Mouse (Mus musculus) heart, embryonic 12.5 days (tissue): ENCODE data around the gene Rmnd5b. TPM values are rescaled to one million over a fixed set of nuclear protein-coding genes. Genes with fewer than 3 reads are reported as not detected.

Experiments
- ATAC-seq: fragments of 200-750 bp; cut with Nextera tagmentation; 2 replicates; pipeline ENCODE4 v1.8.0; 2017; ENCODE audit warnings: moderate TSS enrichment, moderate library complexity; ENCODE audit not compliant: insufficient number of reproducible peaks, low FRiP score
- H3K27ac ChIP-seq: fragments of 300-500 bp; sonication (generic); 2 replicates; pipeline ENCODE4 v1.5.1; 2016; ENCODE audit warnings: mild to moderate bottlenecking, moderate library complexity; ENCODE audit not compliant: poor library complexity, severe bottlenecking
- H3K27me3 ChIP-seq: fragments of 300-500 bp; sonication (generic); replicated peaks from 2 replicates; pipeline ENCODE4 v1.6.1; 2016; ENCODE audit warnings: mild to moderate bottlenecking, moderate library complexity
- H3K36me3 ChIP-seq: fragments of 300-500 bp; sonication (generic); 2 replicates; pipeline ENCODE4 v1.6.1; 2016; ENCODE audit warnings: mild to moderate bottlenecking, moderate library complexity
- H3K4me1 ChIP-seq: fragments of 300-500 bp; sonication (generic); replicated peaks from 2 replicates; pipeline ENCODE4 v1.6.1; 2016; ENCODE audit warnings: mild to moderate bottlenecking
- H3K4me2 ChIP-seq: fragments of 300-500 bp; sonication (generic); 2 replicates; pipeline ENCODE4 v1.6.1; 2016; ENCODE audit warnings: mild to moderate bottlenecking, moderate library complexity
- H3K4me3 ChIP-seq: fragments of 300-500 bp; sonication (generic); 2 replicates; pipeline ENCODE4 v1.5.1; 2016; ENCODE audit warnings: mild to moderate bottlenecking
- H3K9ac ChIP-seq: fragments of 300-500 bp; sonication (generic); 2 replicates; pipeline ENCODE4 v1.6.1; 2016; ENCODE audit warnings: mild to moderate bottlenecking, moderate library complexity
- H3K9me3 ChIP-seq: fragments of 300-500 bp; sonication (generic); replicated peaks from 2 replicates; pipeline ENCODE4 v1.6.1; 2016; ENCODE audit warnings: mild to moderate bottlenecking, moderate library complexity
- WGBS: fragments of 180-500 bp; shearing (Covaris S2); methylation state at CpG from one replicate; pipeline ENCODE4 v1.1.7; 2016; 5-methylcytosine and 5-hydroxymethylcytosine counted together
- polyA plus RNA-seq: library from polyadenylated mRNA; unstranded; fragments of >200 nt; fragmentation: Nextera tagmentation; extraction: Ambion mirVana; gene quantifications from 2 replicates; pipeline ENCODE4 v1.2.1, GENCODE M21; 2016

Gene Rmnd5b
- polyA plus RNA-seq, 1 experiment from 2014 or later = 28.5 TPM

DNA sequence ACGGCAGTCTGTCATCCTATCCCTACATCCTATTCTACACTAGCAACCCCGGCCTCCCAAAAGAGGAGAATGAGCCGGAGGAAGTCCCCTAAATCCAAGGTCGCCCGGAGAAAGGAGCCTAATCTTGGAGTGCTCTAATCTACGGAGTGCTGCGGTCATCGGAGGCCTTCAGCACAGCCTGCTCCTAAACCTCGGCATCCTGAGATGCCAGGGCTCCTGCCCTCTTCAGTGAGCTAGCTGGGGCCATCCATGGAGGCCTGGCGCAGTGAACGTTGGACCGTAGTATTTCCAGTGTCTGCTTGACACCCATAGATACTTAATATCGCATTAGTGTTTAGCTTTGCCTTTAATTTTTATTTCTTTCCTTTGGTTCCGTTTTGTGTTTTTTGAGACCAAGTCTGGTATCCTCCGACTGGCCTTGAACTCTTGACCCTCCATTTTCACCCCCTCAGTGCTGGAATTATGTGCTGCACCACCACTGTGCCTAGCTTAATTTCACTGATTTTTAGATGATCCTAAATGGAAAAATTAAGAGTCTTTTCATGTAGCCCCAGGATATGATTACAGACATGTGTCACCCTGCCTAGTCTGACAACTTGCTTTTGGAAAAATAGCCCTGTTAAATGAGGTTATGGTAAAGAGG, 28.5 kb downstream of the Rmnd5b start:
- Histone ChIP-seq H3K36me3 (peaks cover 33% of the 10 kb centered on the region), H3K4me3 (peak overlapping the region; percentile 97), H3K9me3 (no peaks in the 10 kb centered on the region), H3K27ac (peak overlapping the region; percentile 91), H3K27me3 (no peaks in the 10 kb centered on the region), H3K9ac (peak overlapping the region; percentile 88), H3K4me1 (peaks cover 33% of the 10 kb centered on the region), H3K4me2 (peak overlapping the region; percentile 91)
- ATAC-seq = peak; percentile 29
- 10% methylated on average over 15 of the region's 15 CpGs for WGBS

DNA sequence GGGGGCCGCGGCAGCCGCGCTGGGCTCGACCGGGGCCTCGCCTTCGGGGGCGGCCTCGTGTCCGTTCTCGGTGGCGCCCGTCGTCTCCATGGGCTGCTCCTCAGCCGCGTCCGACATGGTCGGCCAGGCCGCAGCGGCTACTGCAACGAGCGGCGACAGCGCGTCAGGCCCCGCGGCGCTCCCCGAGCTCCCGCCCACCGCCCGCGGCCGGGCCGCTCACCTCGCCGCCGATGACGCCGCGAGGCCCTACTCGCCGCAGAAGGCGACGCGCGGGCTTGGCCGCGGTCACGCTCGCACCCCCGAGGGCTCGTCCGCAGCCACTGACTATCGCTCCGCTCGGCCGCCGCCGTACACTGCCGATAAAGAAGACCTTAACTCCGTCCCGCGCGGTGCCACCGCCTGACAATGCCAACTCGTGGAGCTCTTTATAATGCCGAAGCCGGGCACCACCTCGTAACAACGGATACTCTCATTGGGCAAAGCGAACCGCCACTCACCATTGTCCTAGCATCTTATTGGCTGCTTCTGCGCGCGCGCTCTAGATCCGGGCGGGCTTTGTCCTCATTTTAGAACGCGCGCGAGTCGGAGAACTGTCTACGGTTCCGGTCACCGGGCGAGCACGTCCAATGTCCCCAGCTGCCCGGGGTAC, 29.1 kb downstream of the Rmnd5b start, which contains the start of gene Hnrnpab:
TSS of gene Hnrnpab (minus strand) at position 401 of the 649 bp plus-strand sequence.
- no peaks in the 10 kb centered on the region for H3K9me3 ChIP-seq
- peaks cover 39% of the 10 kb centered on the region for H3K36me3 ChIP-seq
- H3K4me3 ChIP-seq = peak within 1 kb of the TSS; percentile 97
- peaks cover 38% of the 10 kb centered on the region for H3K4me1 ChIP-seq
- H3K4me2 ChIP-seq = peak within 1 kb of the TSS; percentile 91
- WGBS = under 1% methylated on average over 91 of the region's 91 CpGs
- no peaks in the 10 kb centered on the region for H3K27me3 ChIP-seq
- peak; percentile 94 for ATAC-seq
- H3K9ac ChIP-seq = peak within 1 kb of the TSS; percentile 100
- peak within 1 kb of the TSS; percentile 94 for H3K27ac ChIP-seq

DNA sequence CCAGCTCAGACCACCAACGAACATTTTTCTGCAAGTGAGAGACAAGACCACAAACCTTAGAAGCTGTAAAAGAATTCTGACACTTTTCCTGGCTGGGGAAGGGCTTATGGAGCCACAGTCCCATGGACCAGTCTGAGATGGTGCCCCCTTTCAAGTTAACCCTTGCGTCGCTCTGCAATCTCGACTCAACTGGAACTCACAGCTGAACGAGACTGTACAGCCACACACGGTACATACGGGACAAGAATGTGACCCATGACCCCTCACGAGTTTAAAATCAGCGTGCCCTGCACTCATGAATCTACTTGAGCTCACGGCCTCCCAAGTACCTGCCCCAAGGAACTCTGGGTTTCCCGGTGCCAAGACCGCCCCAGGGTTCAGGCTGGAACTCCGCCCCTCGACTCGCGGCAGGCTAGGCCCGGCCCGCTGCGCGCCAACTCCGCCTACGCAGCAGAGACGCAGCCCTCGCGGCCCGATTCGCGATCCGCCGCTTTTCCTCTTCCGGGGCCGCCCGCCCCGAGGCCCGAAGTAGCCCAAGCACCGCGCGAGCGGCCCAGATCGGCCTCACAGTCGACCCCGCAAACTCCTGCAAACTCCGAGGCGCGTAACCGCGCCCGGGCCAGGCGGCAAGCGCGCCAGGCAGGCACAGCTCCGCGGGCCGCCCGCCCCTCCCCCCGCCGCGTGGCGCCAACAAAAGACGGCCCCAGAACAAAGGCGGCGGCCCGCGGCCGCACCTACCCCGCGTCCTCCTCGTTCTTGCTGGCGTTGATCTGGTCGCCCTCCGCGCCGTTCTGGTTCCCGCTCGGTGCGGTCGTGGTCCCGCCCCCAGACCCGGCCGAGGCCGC, 29.9 kb downstream of the Rmnd5b start:
- under 1% methylated on average over 81 of the region's 81 CpGs for WGBS
- peak; percentile 85 for ATAC-seq
- no peaks in the 10 kb centered on the region for H3K9me3 ChIP-seq
- peak overlapping the region; percentile 94 for H3K27ac ChIP-seq
- peaks cover 41% of the 10 kb centered on the region for H3K4me1 ChIP-seq
- peak overlapping the region; percentile 91 for H3K4me2 ChIP-seq
- peaks cover 46% of the 10 kb centered on the region for H3K36me3 ChIP-seq
- no peaks in the 10 kb centered on the region for H3K27me3 ChIP-seq
- peak overlapping the region; percentile 97 for H3K4me3 ChIP-seq
- peak overlapping the region; percentile 100 for H3K9ac ChIP-seq

DNA sequence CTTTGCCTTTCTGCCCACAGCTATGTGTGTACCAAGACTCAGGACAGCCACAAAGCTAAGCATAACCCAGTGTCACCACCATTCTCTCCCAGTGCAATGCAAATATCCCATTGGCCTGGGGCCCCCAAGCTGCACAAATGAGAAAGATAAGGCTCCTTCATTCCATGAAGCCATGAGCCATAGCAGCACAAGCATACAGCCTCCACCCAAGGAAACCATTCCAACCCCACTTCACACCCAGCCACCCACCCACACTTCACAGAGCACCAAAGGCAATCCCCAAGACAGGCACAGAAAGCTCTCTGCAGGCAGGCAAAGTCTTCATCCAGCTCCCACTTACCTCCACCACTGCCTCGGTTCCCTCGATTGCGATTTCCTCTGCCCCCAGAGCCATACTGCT, 33.4 kb downstream of the Rmnd5b start:
- H3K27me3 ChIP-seq = no peaks in the 10 kb centered on the region
- H3K36me3 ChIP-seq = peaks cover 82% of the 10 kb centered on the region
- H3K4me2 ChIP-seq = no peak overlapping the region
- H3K27ac ChIP-seq = no peak overlapping the region
- no peak overlapping the region for H3K4me3 ChIP-seq
- H3K9me3 ChIP-seq = no peaks in the 10 kb centered on the region
- no peak overlapping the region for H3K9ac ChIP-seq
- WGBS = 93% methylated on average over 3 of the region's 3 CpGs
- peaks cover 37% of the 10 kb centered on the region for H3K4me1 ChIP-seq
- no peak for ATAC-seq

- Histone ChIP-seq H3K27me3 (no peaks in the 10 kb centered on the region), H3K27ac (no peak overlapping the region), H3K9me3 (no peaks in the 10 kb centered on the region), H3K4me2 (no peak overlapping the region), H3K9ac (no peak overlapping the region), H3K4me1 (peaks cover 12% of the 10 kb centered on the region; the same call in 1 of the 2 replicates), H3K4me3 (no peak overlapping the region), H3K36me3 (peaks cover 98% of the 10 kb centered on the region)
- no peak for ATAC-seq
- WGBS = 68% methylated on average over 2 of the region's 2 CpGs
These were observed 38.1 kb downstream of the Rmnd5b start for GRCm38 (mm10) chr11:51597553-51597952.

- WGBS = 87% methylated on average over 1 of the region's 1 CpGs
- Histone ChIP-seq H3K27ac (no peak overlapping the region), H3K9me3 (no peaks in the 10 kb centered on the region), H3K27me3 (no peaks in the 10 kb centered on the region), H3K4me1 (no peaks in the 10 kb centered on the region), H3K9ac (no peak overlapping the region), H3K4me2 (no peak overlapping the region), H3K36me3 (peaks cover 97% of the 10 kb centered on the region), H3K4me3 (no peak overlapping the region)
- ATAC-seq = no peak
These were observed 40.1 kb downstream of the Rmnd5b start for GRCm38 (mm10) chr11:51595459-51596083.

- 75% methylated on average over 3 of the region's 3 CpGs for WGBS
- Histone ChIP-seq H3K9ac (no peak overlapping the region), H3K4me2 (no peak overlapping the region), H3K27me3 (no peaks in the 10 kb centered on the region), H3K4me3 (no peak overlapping the region), H3K9me3 (no peaks in the 10 kb centered on the region), H3K36me3 (peaks cover 97% of the 10 kb centered on the region), H3K27ac (no peak overlapping the region), H3K4me1 (no peaks in the 10 kb centered on the region)
- no peak; the same call in 1 of the 2 replicates for ATAC-seq
These were observed 40.9 kb downstream of the Rmnd5b start for GRCm38 (mm10) chr11:51594715-51595350.

- peak; percentile 17; the same call in 1 of the 2 replicates for ATAC-seq
- WGBS = 94% methylated on average over 6 of the region's 6 CpGs
- no peak overlapping the region for H3K9ac ChIP-seq
These were observed 41.8 kb downstream of the Rmnd5b start for GRCm38 (mm10) chr11:51593849-51594248.

GRCm38 (mm10) chr11:51593368-51593767, 42.3 kb downstream of the Rmnd5b start:
- no peak for ATAC-seq
- Histone ChIP-seq H3K27ac (no peak overlapping the region), H3K4me1 (no peaks in the 10 kb centered on the region), H3K9ac (no peak overlapping the region), H3K36me3 (peaks cover 97% of the 10 kb centered on the region), H3K9me3 (0 out of 2 replicates have a peak, but pooled peaks cover 6% of the 10 kb centered on the region), H3K4me3 (no peak overlapping the region), H3K4me2 (no peak overlapping the region), H3K27me3 (no peaks in the 10 kb centered on the region)
- WGBS = 94% methylated on average over 4 of the region's 4 CpGs

More at GRCm38 (mm10) chr11:51593849-51594248, 41.8 kb downstream of the Rmnd5b start:
- Histone ChIP-seq H3K9me3 (0 out of 2 replicates have a peak, but pooled peaks cover 4% of the 10 kb centered on the region), H3K36me3 (peaks cover 97% of the 10 kb centered on the region), H3K4me3 (no peak overlapping the region), H3K27me3 (no peaks in the 10 kb centered on the region), H3K4me1 (no peaks in the 10 kb centered on the region), H3K27ac (no peak overlapping the region), H3K4me2 (no peak overlapping the region)

- ATAC-seq = no peak
- H3K4me1 ChIP-seq = no peaks in the 10 kb centered on the region
- no peak overlapping the region for H3K4me2 ChIP-seq
- no peaks in the 10 kb centered on the region for H3K27me3 ChIP-seq
- H3K9ac ChIP-seq = no peak overlapping the region
- H3K36me3 ChIP-seq = peaks cover 97% of the 10 kb centered on the region
- H3K9me3 ChIP-seq = 0 out of 2 replicates have a peak, but pooled peaks cover 6% of the 10 kb centered on the region
- no peak overlapping the region for H3K27ac ChIP-seq
- WGBS = 85% methylated on average over 7 of the region's 7 CpGs
- H3K4me3 ChIP-seq = no peak overlapping the region
These were observed 43.8 kb downstream of the Rmnd5b start for GRCm38 (mm10) chr11:51591915-51592314.
